Mouse (Mus musculus) kidney, adult 2 months (tissue): ENCODE results near the gene Scn10a.

Source experiments
- CTCF ChIP-seq: fragments of 200-500 bp; conservative IDR thresholded peaks from 2 replicates; pipeline ENCODE4 v1.5.1; 2011; ENCODE audit warnings: low read depth, mild to moderate bottlenecking, control low read depth, low read length, moderate library complexity, mixed read lengths; ENCODE audit not compliant: insufficient read depth, insufficient read length
- POLR2A ChIP-seq: fragments of 200-500 bp; IDR thresholded peaks from one replicate; pipeline ENCODE4 v1.6.1; 2011; ENCODE audit warnings: low read depth, low read length, control low read depth

GRCm38 (mm10) chr9:119653758-119654157 is 65.4 kb downstream of the Scn10a start:
- no peak for TF ChIP-seq CTCF
- no peak for TF ChIP-seq POLR2A
